Mouse (Mus musculus): ENCODE results near the gene Gm21310. TPM values are rescaled to one million over a fixed set of nuclear protein-coding genes. Genes with fewer than 3 reads are reported as not detected.
"Not testable (repeated sequence)": the region's sequence is repeated elsewhere in the genome, so short reads cannot be mapped to it uniquely, and the experiment has no call there.

The Gm21310 gene
- not detected in 2 replicates for polyA plus RNA-seq (2012; ENCODE audit: insufficient read depth, insufficient read length, missing spikeins)

- not testable (repeated sequence) for H3K27ac ChIP-seq (replicated peaks; ENCODE audit: low read depth, low read length); H3K4me1 ChIP-seq (ENCODE audit: control insufficient read depth, insufficient read depth, insufficient read length, low read length); H3K4me3 ChIP-seq (ENCODE audit: insufficient read depth, low read depth, low read length)
Measured at GRCm38 (mm10) chrY:10147083-10147482, at the start of gene Gm21310. Gm21310 (minus strand) TSS chrY:10147183.

Other genes with a start within 250 kb of the Gm21310 start
- gene Gm20834, start 177.4 kb upstream of the Gm21310 start, polyA plus RNA-seq (2012; ENCODE audit: insufficient read depth, insufficient read length, missing spikeins): not detected in 2 replicates

All from brown adipose tissue, adult 24 weeks (tissue).